Mouse (Mus musculus): ENCODE results near the gene Pole. TPM values are rescaled to one million over a fixed set of nuclear protein-coding genes. Genes with fewer than 3 reads are reported as not detected.

Pole gene
- total RNA-seq, 1 experiment from 2014 or later: 54.7 TPM

DNA sequence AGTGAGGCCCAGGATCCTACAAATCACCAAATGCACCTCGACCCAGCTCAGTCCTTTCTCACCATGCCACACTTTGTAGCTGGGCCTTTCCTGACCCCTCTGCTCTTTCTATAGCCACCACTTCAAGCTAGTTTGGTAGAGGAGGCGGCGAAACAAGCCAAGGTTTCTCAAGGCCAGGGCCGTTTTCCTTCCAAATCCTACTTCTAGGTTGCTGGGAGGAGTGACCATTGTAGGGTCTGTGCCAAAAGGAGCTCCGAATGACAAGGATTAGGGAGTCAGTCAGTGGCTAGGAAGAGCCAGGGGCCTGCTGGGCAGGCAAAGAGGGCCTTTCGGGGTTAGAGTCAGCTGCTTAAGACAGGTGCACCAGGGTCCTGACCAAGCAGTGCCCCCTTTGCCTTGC lies 98.4 kb downstream of the Pole start:
- ATAC-seq (replicated peaks in 1 of 2; ENCODE audit: insufficient read depth in 1 of 2, low FRiP score in 2 of 2, low TSS enrichment in 1 of 2, low read depth in 1 of 2, poor library complexity in 2 of 2, severe bottlenecking in 2 of 2): no peak

DNA sequence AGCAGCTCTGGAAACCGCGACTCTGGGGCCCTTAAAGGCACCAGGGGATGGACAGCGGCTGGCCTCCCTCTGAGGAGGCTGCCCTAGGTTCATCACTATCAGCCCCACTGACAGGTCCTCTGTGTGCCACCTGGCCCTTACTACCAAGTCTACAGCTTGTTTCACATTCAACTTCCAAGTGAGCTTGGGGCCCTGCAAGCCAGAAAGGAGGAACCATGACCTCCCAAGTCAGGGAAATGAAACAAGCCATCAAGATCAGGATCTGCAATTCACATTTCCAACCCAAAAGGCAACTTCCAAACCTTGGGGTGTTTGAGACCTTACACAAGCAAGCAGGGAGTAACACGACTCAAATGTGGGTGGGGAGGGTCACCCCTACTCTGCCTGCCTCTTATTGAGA lies 99.2 kb downstream of the Pole start:
- ATAC-seq (replicated peaks in 1 of 2; ENCODE audit: insufficient read depth in 1 of 2, low FRiP score in 2 of 2, low TSS enrichment in 1 of 2, low read depth in 1 of 2, poor library complexity in 2 of 2, severe bottlenecking in 2 of 2): no peak

DNA sequence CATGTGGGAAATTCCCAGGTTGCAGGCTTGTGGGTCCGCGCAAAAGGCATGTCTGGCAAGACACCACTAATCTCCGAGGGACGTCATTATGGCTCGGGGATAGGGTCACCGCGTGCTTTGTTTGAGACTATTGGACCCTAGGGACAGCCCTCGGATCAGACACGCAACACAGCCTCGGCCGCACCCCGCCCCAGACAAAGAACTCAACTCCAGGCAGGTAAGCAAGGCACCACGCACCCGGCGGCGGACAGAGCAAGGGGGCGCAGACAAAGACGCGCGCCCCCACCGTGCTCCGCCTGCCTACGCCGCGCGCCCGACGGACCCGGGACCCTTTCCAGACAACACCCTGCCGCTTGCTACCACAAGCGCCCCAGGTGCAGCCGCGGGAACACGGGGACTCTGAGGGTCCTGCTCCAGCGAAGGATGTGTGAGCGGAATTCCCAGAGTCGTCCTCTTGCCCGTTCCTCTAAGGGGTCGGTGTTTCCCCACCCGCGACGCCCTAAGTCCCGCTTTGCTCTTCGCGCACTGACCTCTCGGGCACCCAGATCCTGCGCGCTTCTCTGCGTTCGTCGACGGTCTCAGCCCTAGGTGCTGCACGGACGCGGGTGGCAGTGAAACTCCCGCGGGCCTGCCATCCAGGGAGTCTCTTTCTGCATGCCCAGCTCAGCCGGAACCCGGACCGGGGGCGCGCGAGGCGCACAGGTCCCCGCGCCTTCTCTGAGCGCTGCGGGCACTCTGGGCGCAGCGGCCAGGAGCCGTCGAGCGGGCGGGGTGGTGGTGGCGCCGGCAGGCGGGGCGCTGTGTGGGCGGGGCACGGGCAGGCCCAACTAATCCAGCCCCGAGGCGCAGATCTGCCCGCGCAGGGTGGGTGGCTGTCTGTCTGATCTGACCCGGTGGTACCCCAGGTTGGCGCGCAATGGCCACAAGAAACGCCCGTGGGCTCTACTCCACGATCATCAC lies 100.5 kb downstream of the Pole start:
- peak; percentile 44 to 56; a peak in 2 of 4 replicates for ATAC-seq (replicated peaks in 1 of 2; ENCODE audit: insufficient read depth in 1 of 2, low FRiP score in 2 of 2, low TSS enrichment in 1 of 2, low read depth in 1 of 2, poor library complexity in 2 of 2, severe bottlenecking in 2 of 2)

Other genes with a start within 250 kb of the Pole start
- gene Gm17655, start 213.8 kb upstream of the Pole start, total RNA-seq (2017): 1.3 and 4.3 TPM in 2 replicates
- gene Gm35315, start 191.9 kb upstream of the Pole start, total RNA-seq (2017): 1.5 and 4.4 TPM in 2 replicates
- 0.38 and 0.45 TPM in 2 replicates for gene Plcxd1, start 186.3 kb upstream of the Pole start, total RNA-seq (2017)
- 21.9 and 26.9 TPM in 2 replicates for gene Gtpbp6, start 178.1 kb upstream of the Pole start, total RNA-seq (2017)
- gene Zfp605, start 176.2 kb upstream of the Pole start, total RNA-seq (2017): 12.0 and 16.3 TPM in 2 replicates
- gene Chfr, start 150.5 kb upstream of the Pole start, total RNA-seq (2017): 30.0 and 55.1 TPM in 2 replicates
- gene Golga3, start 109.6 kb upstream of the Pole start, total RNA-seq (2017): 19.9 and 21.5 TPM in 2 replicates
- gene Ankle2, start 55.3 kb upstream of the Pole start, total RNA-seq (2017): 62.4 and 93.2 TPM in 2 replicates
- gene Pgam5, start 16.4 kb upstream of the Pole start, total RNA-seq (2017): 39.7 and 42.5 TPM in 2 replicates
- 1.9 and 13.2 TPM in 2 replicates for gene Pxmp2, start 120 bp upstream of the Pole start, total RNA-seq (2017)
- 0.65 TPM in 1 of 2 replicates, not detected in the other for gene P2rx2, start 56.9 kb downstream of the Pole start, total RNA-seq (2017)
- gene Lrcol1, start 58.4 kb downstream of the Pole start, total RNA-seq (2017): not detected in 2 replicates
- 16.8 and 20.1 TPM in 2 replicates for gene Fbrsl1, start 162.2 kb downstream of the Pole start, total RNA-seq (2017)

Data from hematopoietic stem cell, adult 5-6 weeks (primary cell).